Mouse (Mus musculus) thymus, postnatal 4 days (tissue): ENCODE data around the gene Olfr341.

Experiments
- DNase-seq: peaks from one replicate; pipeline ENCODE4 v3.0.0; 2021

Gene Olfr341

DNA sequence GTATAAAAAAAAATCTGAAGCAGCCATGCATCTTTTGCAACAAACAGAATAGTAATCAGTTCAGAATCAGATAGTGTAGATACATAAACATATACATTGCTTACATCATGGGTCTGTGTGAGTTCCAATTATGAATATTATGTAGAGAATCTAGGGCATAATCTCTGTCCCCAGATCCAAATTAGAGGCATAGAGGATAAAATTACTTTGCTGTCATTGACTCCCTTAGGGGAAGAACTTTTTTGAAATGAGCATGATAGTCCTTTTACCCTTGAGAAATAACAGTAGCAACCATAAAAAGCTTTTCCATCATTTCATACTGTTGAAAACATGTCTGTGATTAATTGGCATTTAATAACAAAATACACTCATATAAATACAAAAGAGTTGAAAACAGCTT lies at the start of gene Olfr341:
Gene Olfr341 (minus strand): TSS at position 101 of the 400 bp plus-strand sequence.
- DNase-seq: no peak

DNA sequence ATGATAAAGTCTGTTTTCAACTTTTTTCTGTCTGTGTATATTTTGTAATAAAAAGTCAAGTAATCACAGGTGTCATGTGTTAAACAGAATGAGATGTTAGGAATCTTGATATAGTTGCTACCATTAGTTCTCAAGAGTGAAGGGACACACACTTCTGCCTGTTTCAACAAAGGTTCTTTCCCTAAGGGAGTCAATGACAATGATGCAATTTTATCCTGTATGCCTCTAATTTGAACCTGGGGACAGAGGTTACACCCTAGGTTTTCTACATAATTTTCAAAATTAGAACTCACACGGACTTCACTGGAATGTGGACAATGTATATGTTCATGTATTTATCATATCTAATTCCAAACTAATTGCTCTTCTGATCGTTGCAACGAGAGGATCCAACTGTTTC lies 42.4 kb upstream of the Olfr341 start, which contains the start of gene Olfr342:
Gene Olfr342 (plus strand): TSS at position 301 of the 400 bp plus-strand sequence.
- DNase-seq: no peak

DNA sequence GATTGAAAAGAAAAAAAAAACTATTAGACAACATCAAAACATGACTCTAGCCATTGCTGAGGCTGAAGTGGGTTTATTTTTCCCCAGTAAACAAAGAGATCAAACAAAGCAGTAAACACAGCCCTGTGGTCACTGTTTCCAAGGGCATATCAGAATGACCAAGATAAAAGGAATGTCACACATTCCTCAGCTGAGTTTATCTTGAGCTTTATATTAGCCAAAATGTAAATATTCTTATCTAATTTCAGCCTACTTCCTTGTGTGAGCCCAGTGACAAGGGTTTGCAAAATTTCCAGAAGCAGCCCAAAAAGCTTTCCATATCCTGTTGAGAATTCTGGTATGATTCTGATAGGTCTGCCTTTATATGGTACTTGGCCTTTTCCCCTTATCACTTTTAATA lies 8.6 kb downstream of the Olfr341 start:
- no peak for DNase-seq

DNA sequence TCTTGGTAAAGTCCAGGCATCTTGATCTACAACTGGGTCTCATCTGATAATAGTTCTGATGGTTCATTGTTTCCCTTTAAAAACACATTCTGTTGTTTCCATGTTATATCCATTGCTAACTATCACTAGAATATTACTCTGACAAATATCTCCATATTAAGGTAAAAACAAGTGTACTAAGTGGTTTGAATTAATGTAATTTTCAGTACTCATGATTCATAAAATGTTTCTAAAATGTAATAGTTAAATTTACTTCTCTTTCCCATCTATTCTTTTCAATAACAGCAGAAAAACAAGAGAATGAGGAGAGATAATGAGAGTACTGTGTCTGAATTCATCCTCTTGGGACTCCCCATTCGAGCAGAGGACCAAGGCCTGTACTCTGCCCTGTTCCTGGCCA lies 30.0 kb downstream of the Olfr341 start, which contains the start of gene Olfr340:
Gene Olfr340 (plus strand): TSS at position 301 of the 400 bp plus-strand sequence.
- no peak for DNase-seq
